Mouse (Mus musculus): Measurements from ENCODE around the gene Tcf20.

DNA sequence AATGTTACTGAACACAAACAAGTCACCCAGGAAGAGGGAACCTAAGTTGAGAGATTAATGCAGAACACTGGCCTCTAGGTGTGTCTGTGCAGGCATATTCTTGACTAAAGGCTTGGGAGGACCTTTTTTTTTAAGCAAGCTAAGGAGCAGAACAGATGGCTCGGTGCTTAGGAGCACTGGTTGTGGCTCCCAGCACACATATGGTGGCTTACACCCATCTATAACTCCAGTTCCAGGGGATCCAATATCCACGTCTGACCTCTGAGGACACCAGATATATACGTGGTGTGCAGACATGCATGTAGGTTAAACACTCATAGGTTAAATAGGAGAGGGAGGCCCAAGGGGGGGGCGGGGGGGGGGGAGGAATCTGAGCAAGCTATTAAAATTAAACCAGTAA is 165.3 kb downstream of the Tcf20 start:
- TF ChIP-seq CTCF (IDR thresholded peaks at IDR 0.05; ENCODE audit: low read depth, low read length), result no peak
- no peak for TF ChIP-seq TAL1 (conservative IDR thresholded peaks at IDR 0.05; ENCODE audit: low read depth, low read length)
- TF ChIP-seq GATA1 (IDR thresholded peaks at IDR 0.05; ENCODE audit: borderline replicate concordance, low read length), result no peak
